Mouse (Mus musculus): ENCODE data around the gene Gli2.
A peak's percentile ranks its signal among the peaks of the same experiment; 100 is the strongest.

Gli2 gene

GRCm38 (mm10) chr1:119051192-119051937, 2.1 kb downstream of the Gli2 start:
- no peak for DNase-seq

- no peak for DNase-seq
These were observed 3.4 kb downstream of the Gli2 start for GRCm38 (mm10) chr1:119049812-119050615.

GRCm38 (mm10) chr1:119048988-119049387, 4.4 kb downstream of the Gli2 start:
- DNase-seq = no peak

- no peak for DNase-seq
These were observed 4.9 kb downstream of the Gli2 start for GRCm38 (mm10) chr1:119048547-119048946.

- peak; percentile 34 for DNase-seq
These were observed 5.7 kb downstream of the Gli2 start for GRCm38 (mm10) chr1:119047462-119048371.

GRCm38 (mm10) chr1:119038436-119038835, 15.0 kb downstream of the Gli2 start:
- DNase-seq = no peak

GRCm38 (mm10) chr1:119035931-119036330, 17.5 kb downstream of the Gli2 start:
- no peak for DNase-seq

GRCm38 (mm10) chr1:119035301-119035700, 18.1 kb downstream of the Gli2 start:
- DNase-seq = no peak

GRCm38 (mm10) chr1:119034163-119034705, 19.2 kb downstream of the Gli2 start:
- DNase-seq = no peak

- peak; percentile 63 for DNase-seq
These were observed 19.8 kb downstream of the Gli2 start for GRCm38 (mm10) chr1:119033450-119034162.

- DNase-seq = peak; percentile 29
These were observed 22.2 kb downstream of the Gli2 start for GRCm38 (mm10) chr1:119031185-119031584.

- no peak for DNase-seq
These were observed 27.6 kb downstream of the Gli2 start for GRCm38 (mm10) chr1:119025647-119026358.

GRCm38 (mm10) chr1:119022311-119022710, 31.1 kb downstream of the Gli2 start:
- DNase-seq = no peak

- no peak for DNase-seq
These were observed 33.3 kb downstream of the Gli2 start for GRCm38 (mm10) chr1:119020092-119020491.

- DNase-seq = no peak
These were observed 34.4 kb downstream of the Gli2 start for GRCm38 (mm10) chr1:119019056-119019455.

- no peak for DNase-seq
These were observed 36.6 kb downstream of the Gli2 start for GRCm38 (mm10) chr1:119016866-119017265.

GRCm38 (mm10) chr1:119015108-119015507, 38.3 kb downstream of the Gli2 start:
- no peak for DNase-seq

- no peak for DNase-seq
These were observed 44.5 kb downstream of the Gli2 start for GRCm38 (mm10) chr1:119008949-119009348.

- DNase-seq = no peak
These were observed 49.5 kb downstream of the Gli2 start for GRCm38 (mm10) chr1:119003852-119004398.

GRCm38 (mm10) chr1:119001454-119002034, 51.9 kb downstream of the Gli2 start:
- DNase-seq = no peak
